Mouse (Mus musculus): Measurements from ENCODE around the gene Polr2l.

- TF ChIP-seq CTCF (IDR thresholded peaks at IDR 0.05; ENCODE audit: insufficient read depth, low read length) (no peak), POLR2A (IDR thresholded peaks at IDR 0.05; ENCODE audit: borderline replicate concordance, extremely low read depth, low read depth, low read length) (no peak)
Observed at GRCm38 (mm10) chr7:141434464-141434863, 40.5 kb downstream of the Polr2l start.
